Mouse (Mus musculus): Measurements from ENCODE around the gene Gcnt2. TPM values are rescaled to one million over a fixed set of nuclear protein-coding genes. Genes with fewer than 3 reads are reported as not detected.
A peak's percentile ranks its signal among the peaks of the same experiment; 100 is the strongest.

Gene Gcnt2
- polyA plus RNA-seq, 1 experiment from 2014 or later: 3.3 TPM

DNA sequence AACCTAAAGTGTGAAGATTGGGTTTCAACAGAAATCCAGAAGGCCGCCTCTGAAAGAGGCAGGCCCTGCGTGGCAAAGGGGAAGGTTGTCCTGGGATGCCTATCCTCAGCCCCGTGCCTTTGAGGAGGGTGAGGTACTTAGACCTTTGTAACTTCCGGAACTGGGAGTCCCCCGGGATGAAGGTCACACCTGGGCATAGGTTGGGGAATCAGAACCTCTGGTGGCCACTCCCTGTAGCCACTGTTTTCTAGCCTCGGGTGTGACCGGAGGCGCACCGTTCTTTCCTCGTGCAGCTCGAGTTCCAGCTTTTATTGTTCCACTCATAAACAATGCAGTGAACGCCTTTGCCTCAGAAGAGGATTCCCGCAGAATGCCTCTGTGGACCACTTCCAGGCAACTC, 7.6 kb upstream of the Gcnt2 start:
- 80% methylated on average over 13 of the region's 13 CpGs for WGBS
- no peak overlapping the region for H3K9ac ChIP-seq (replicated peaks)
- no peak for ATAC-seq (replicated peaks)
- no peaks in the 10 kb centered on the region for H3K36me3 ChIP-seq
- H3K4me1 ChIP-seq: peaks cover 7% of the 10 kb centered on the region; the same call in 1 of the 2 replicates
- no peak overlapping the region for H3K27ac ChIP-seq (replicated peaks)
- no peak overlapping the region for H3K4me3 ChIP-seq
- H3K27me3 ChIP-seq: no peaks in the 10 kb centered on the region
- H3K4me2 ChIP-seq (replicated peaks): no peak overlapping the region
- H3K9me3 ChIP-seq: no peaks in the 10 kb centered on the region

DNA sequence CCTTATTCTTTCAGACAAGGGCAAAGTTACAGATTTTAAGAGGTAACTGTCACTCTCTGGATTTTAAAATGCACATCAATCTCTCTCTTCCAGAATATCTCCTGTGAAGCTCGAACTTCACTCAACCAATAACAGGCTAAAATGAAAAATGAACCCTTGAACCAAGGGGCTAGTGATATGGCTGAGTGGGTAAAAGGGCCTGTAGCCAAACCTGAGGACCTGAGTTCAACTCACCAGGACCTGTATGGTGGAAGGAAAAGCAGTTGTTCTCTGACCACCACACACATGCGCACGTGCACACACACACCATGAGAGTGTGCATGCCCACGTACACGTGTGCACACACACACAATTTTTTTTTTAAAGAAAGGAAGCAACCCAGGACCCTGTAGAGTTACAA, 6.8 kb upstream of the Gcnt2 start:
- Histone ChIP-seq H3K4me2 (replicated peaks) (no peak overlapping the region), H3K9me3 (no peaks in the 10 kb centered on the region), H3K9ac (replicated peaks) (no peak overlapping the region), H3K27me3 (no peaks in the 10 kb centered on the region), H3K4me1 (peaks cover 7% of the 10 kb centered on the region; the same call in 1 of the 2 replicates), H3K4me3 (no peak overlapping the region), H3K27ac (replicated peaks) (no peak overlapping the region), H3K36me3 (no peaks in the 10 kb centered on the region)
- WGBS: 90% methylated on average over 5 of the region's 5 CpGs
- no peak for ATAC-seq (replicated peaks)

DNA sequence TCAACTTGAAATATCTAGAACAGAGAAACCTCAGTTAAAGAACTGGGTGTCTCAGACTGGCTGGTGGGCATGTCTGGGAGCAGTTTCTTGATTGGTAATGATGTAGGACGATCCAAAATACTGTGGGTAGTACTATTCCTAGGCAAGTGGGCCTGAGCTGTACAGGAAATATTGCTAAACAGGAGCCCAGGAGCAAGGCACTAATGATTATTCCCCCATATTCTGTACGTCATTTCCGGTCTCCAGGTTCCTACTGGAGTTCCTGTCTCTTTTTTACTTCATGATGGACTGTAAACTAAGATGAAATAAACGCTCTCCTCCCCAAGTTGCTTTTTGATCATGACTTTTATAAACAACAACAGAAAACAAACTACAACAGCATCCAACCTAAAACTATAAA, 5.7 kb upstream of the Gcnt2 start:
- H3K4me1 ChIP-seq: peaks cover 7% of the 10 kb centered on the region; the same call in 1 of the 2 replicates
- no peak overlapping the region for H3K4me3 ChIP-seq
- H3K9me3 ChIP-seq: no peaks in the 10 kb centered on the region
- no peaks in the 10 kb centered on the region for H3K27me3 ChIP-seq
- H3K27ac ChIP-seq (replicated peaks): no peak overlapping the region
- no peaks in the 10 kb centered on the region for H3K36me3 ChIP-seq
- 91% methylated on average over 4 of the region's 4 CpGs for WGBS
- 0 out of 2 replicates have a peak overlapping the region, but pooled peaks have one; percentile 56 for H3K4me2 ChIP-seq (replicated peaks)
- no peak overlapping the region for H3K9ac ChIP-seq (replicated peaks)
- ATAC-seq (replicated peaks): no peak

DNA sequence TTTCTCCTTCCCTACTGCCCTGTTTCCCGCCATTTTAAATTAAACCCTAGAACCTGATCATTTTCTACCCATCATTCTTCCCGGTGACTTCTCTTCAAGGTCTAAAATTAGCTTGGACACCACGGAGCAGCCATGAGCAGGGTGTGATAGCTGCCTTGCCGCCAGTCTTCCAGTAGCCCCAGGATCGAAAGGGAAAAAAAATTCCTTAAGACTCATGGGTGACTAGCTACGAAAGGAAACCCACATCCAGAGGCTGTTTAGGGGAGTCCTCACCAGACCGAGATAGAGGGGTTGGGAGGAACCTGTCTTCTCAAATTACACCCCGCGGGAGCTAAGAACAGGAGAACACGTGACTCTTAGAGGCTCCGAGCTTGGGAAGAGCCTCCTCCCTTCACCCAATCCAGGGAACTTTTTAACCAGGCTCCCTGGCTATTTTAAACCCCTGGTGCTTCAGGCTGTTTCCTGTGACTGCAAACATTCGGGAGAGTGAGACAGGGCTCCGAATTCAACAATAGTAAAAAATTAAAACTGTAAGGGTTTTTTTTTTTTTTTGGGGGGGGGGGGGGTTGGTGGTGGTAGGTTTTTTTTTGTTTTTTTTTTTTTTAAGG, 5.0 kb upstream of the Gcnt2 start:
- Histone ChIP-seq H3K4me2 (replicated peaks) (peak overlapping the region; percentile 56), H3K4me3 (peak overlapping the region; percentile 31), H3K9me3 (no peaks in the 10 kb centered on the region), H3K9ac (replicated peaks) (peak overlapping the region; percentile 28; the same call in 1 of the 2 replicates), H3K4me1 (peaks cover 7% of the 10 kb centered on the region; the same call in 1 of the 2 replicates), H3K27ac (replicated peaks) (no peak overlapping the region), H3K27me3 (no peaks in the 10 kb centered on the region), H3K36me3 (no peaks in the 10 kb centered on the region)
- WGBS: 2% methylated on average over 13 of the region's 13 CpGs
- 0 out of 2 replicates have a peak, but pooled peaks have one; percentile 51 for ATAC-seq (replicated peaks)

DNA sequence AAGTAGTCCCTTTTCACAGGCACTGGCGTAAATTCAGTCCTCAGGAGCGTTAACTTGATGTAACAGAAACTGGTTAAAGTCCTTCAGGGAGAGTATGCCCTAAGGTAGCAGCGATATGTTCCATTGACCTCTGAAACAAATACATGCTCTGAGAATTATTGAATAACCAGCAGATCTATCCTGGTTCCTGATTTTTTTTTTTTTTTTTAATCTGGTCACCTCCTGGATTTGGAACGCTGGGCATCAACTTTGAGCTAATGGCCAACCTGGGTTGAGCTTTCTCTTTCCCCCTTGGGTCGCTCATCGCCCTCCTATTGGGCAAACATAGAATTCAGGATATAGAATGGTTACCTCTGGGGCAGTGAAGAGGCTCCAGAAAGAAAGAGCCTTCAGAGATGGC, 4.3 kb upstream of the Gcnt2 start:
- Histone ChIP-seq H3K4me2 (replicated peaks) (no peak overlapping the region), H3K4me3 (no peak overlapping the region), H3K9me3 (no peaks in the 10 kb centered on the region), H3K27me3 (no peaks in the 10 kb centered on the region), H3K9ac (replicated peaks) (no peak overlapping the region), H3K36me3 (no peaks in the 10 kb centered on the region), H3K27ac (replicated peaks) (no peak overlapping the region), H3K4me1 (peaks cover 7% of the 10 kb centered on the region; the same call in 1 of the 2 replicates)
- 76% methylated on average over 6 of the region's 6 CpGs for WGBS
- ATAC-seq (replicated peaks): no peak

DNA sequence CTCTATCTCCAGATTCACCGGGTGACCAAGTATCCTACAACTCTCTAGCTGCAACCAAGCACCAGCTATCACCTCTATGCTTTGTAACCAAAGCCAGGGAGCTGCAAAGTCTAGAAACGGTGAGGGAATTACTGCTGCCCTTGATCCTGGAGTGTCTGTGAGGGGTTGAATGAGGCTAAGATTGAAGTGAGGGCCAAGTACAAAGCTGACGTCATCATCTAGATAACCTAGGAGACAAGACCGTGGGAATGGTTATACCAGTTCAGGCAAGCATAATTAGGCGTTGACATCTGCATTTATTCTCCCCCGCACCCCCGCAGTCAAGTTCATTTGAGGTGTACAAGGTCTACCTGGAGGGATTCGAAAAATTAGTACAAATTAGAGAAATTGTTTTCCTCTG, 2.8 kb upstream of the Gcnt2 start:
- ATAC-seq (replicated peaks): no peak
- Histone ChIP-seq H3K27me3 (no peaks in the 10 kb centered on the region), H3K4me3 (no peak overlapping the region), H3K4me1 (peaks cover 7% of the 10 kb centered on the region; the same call in 1 of the 2 replicates), H3K36me3 (no peaks in the 10 kb centered on the region), H3K9me3 (no peaks in the 10 kb centered on the region), H3K9ac (replicated peaks) (no peak overlapping the region), H3K4me2 (replicated peaks) (no peak overlapping the region), H3K27ac (replicated peaks) (no peak overlapping the region)
- 89% methylated on average over 8 of the region's 8 CpGs for WGBS

DNA sequence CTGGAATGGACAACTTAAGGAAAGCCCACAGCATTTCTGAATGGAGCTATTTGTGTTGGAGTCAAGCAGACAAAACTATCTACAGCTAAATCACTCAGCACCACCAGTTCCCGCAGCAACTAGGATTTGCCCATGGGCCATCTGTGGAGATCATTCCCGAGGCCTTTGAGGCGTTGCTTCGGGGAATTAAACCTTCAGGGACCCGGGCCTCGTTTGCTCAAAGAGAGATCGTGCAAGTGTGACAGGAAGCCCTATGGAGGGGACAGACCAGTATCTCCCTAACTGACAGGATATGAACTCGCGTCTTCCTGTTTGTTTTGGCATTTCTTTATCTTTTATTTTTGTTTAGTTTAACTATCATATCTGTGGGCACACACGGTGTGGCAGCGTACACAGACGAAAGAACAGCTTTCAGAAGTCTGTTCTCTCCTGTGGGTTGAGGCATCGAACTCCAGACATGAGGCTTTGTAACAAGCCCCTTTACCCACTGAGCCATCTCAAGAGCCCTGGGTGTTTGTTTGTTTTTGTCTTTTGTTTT, 2.2 kb upstream of the Gcnt2 start:
- Histone ChIP-seq H3K27ac (replicated peaks) (no peak overlapping the region), H3K4me3 (no peak overlapping the region), H3K9ac (replicated peaks) (no peak overlapping the region), H3K36me3 (no peaks in the 10 kb centered on the region), H3K4me2 (replicated peaks) (no peak overlapping the region), H3K9me3 (no peaks in the 10 kb centered on the region), H3K27me3 (no peaks in the 10 kb centered on the region), H3K4me1 (peaks cover 7% of the 10 kb centered on the region; the same call in 1 of the 2 replicates)
- ATAC-seq (replicated peaks): no peak
- 82% methylated on average over 13 of the region's 13 CpGs for WGBS

DNA sequence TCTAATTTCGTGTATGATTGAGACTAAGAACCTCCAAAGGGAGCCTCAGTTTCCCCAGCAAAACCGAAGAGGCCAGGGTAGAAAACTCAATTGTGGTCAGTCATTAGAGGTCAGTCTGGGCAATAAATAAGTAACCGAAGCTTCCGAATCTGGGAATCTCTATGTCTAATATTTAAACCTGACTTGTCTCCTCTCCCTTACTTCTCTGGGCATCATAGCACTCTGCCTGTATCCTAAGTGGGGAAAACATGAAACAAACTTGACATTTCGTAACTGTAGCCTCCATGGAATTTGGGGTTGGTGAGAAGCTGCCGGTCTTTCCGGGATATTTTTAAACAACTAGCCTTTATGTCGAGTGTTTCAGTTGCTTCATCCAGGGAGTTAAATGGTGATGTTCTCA, 329 bp upstream of the Gcnt2 start:
- no peak overlapping the region for H3K4me3 ChIP-seq
- no peak overlapping the region for H3K27ac ChIP-seq (replicated peaks)
- no peaks in the 10 kb centered on the region for H3K36me3 ChIP-seq
- no peak overlapping the region for H3K9ac ChIP-seq (replicated peaks)
- 79% methylated on average over 8 of the region's 8 CpGs for WGBS
- no peaks in the 10 kb centered on the region for H3K27me3 ChIP-seq
- H3K4me2 ChIP-seq (replicated peaks): 0 out of 2 replicates have a peak overlapping the region, but pooled peaks have one; percentile 8
- no peak for ATAC-seq (replicated peaks)
- H3K4me1 ChIP-seq: peaks cover 5% of the 10 kb centered on the region; the same call in 1 of the 2 replicates
- no peaks in the 10 kb centered on the region for H3K9me3 ChIP-seq

DNA sequence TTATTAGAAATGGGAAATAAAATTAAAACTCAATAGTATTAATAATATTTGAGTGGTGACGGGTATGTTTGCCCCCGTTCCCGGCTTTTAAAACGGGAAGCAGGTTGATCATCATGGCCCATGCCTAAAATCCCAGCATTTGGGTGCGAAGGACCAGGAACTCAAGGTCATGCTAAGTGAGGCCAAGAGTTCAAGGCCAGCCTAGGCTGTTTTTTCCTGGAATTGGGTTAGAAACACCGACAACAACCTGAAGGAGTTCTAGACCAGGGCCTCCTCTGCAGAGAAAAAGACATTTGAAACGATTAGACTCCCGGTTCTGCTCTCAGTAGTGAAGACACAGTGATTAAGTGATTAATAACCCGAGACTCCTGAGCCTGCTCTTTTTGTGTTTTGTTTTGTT, 3.5 kb downstream of the Gcnt2 start:
- Histone ChIP-seq H3K27me3 (no peaks in the 10 kb centered on the region), H3K27ac (replicated peaks) (no peak overlapping the region), H3K36me3 (no peaks in the 10 kb centered on the region), H3K9me3 (no peaks in the 10 kb centered on the region), H3K4me1 (no peaks in the 10 kb centered on the region), H3K9ac (replicated peaks) (no peak overlapping the region), H3K4me3 (no peak overlapping the region), H3K4me2 (replicated peaks) (no peak overlapping the region)
- WGBS: 92% methylated on average over 9 of the region's 9 CpGs
- ATAC-seq (replicated peaks): no peak

DNA sequence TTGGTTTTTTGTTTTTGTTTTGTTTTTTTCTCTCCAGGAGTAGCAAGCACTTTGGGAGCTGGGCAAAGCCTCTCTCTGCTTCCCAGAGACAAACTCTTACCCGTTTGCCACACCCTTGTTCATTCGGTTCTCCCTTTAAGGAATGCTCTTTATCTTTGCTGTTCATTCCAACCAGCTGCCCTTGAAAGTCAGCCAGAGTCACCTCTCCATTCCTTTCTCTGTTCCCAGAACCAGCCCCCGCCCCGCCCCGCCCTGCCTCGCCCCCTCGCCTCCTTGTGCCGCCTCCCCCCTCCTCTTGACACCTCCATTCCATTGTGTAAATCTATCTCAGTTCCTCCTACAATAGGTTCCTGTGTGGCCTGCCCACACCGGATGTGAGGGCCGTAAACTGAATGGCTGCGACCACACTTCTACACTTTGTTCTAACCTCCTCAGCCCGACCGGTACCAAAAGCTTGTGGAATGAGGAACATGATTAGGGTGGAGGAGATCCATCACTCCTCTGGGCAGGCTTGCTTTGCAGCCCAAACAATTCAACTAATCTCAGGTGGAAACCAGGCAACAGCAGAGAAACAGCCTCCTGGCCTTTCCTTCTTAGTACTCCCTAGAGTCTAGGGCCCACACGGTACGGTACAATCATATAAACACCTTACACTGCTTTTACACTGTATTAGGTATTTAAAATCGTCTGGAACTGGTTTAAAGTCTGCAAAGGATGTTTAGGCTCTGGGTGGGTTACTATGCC, 9.5 kb downstream of the Gcnt2 start:
- ATAC-seq (replicated peaks): no peak
- no peak overlapping the region for H3K27ac ChIP-seq (replicated peaks)
- H3K4me1 ChIP-seq: no peaks in the 10 kb centered on the region
- H3K9me3 ChIP-seq: no peaks in the 10 kb centered on the region
- no peak overlapping the region for H3K4me3 ChIP-seq
- no peak overlapping the region for H3K9ac ChIP-seq (replicated peaks)
- no peak overlapping the region for H3K4me2 ChIP-seq (replicated peaks)
- H3K27me3 ChIP-seq: no peaks in the 10 kb centered on the region
- no peaks in the 10 kb centered on the region for H3K36me3 ChIP-seq
- 46% methylated on average over 16 of the region's 16 CpGs for WGBS

DNA sequence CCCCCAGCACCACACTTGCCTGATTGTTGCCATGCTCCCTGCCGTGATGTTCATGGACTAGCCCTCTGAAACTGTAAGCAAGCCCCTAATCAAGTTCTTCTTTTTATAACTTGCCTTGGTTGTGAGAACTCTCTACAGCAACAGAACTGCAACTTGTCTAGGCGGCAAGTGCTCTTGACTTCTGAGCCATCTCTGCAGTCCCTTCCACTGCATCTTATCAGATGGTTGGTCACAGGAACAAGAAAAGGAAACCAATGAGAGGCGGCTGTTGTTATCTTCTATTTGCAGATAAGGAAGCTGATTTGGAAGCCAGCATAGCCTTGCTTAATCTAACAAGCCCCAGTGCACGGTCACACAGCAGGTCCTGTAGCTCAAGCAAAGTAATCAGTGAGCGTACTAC, 14.5 kb downstream of the Gcnt2 start:
- Histone ChIP-seq H3K27ac (replicated peaks) (no peak overlapping the region), H3K4me1 (no peaks in the 10 kb centered on the region), H3K9me3 (no peaks in the 10 kb centered on the region), H3K27me3 (no peaks in the 10 kb centered on the region), H3K4me3 (no peak overlapping the region), H3K4me2 (replicated peaks) (no peak overlapping the region), H3K36me3 (no peaks in the 10 kb centered on the region), H3K9ac (replicated peaks) (no peak overlapping the region)
- 93% methylated on average over 5 of the region's 5 CpGs for WGBS
- no peak for ATAC-seq (replicated peaks)

DNA sequence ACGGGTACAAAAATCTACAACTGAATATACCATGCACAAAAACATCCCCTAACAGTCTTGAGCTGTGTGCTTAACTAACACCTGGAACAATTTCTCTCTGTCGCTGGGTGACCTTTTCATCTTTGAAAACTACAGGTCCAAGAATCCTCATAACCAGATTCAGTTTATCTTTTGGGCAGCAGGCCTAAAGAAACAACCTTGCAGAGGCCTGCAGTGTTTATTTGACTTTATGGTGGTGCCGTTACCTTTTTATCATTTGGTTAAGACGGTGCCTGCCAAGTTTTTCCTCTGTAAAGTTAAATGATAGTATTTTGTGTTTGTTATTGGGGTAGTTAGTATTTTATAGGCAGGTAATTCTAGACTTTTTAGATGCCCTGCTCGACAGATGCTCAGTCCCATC, 15.9 kb downstream of the Gcnt2 start:
- Histone ChIP-seq H3K4me2 (replicated peaks) (no peak overlapping the region), H3K27ac (replicated peaks) (no peak overlapping the region), H3K27me3 (no peaks in the 10 kb centered on the region), H3K4me3 (no peak overlapping the region), H3K9ac (replicated peaks) (no peak overlapping the region), H3K4me1 (no peaks in the 10 kb centered on the region), H3K9me3 (no peaks in the 10 kb centered on the region), H3K36me3 (no peaks in the 10 kb centered on the region)
- no peak for ATAC-seq (replicated peaks)
- 89% methylated on average over 5 of the region's 5 CpGs for WGBS
